Mouse (Mus musculus) layer of hippocampus, adult 6 months (tissue): ENCODE data around the gene Sln. TPM values are rescaled to one million over a fixed set of nuclear protein-coding genes. Genes with fewer than 3 reads are reported as not detected.

ENCODE experiments used
- long read RNA-seq, 2 experiments: library from polyadenylated mRNA; unstranded; transcript quantifications; one replicate each; pipeline ENCODE4 v2.0.0; 2019 to 2020
- polyA plus RNA-seq: library from polyadenylated mRNA; unstranded; fragments of <200 nt; fragmentation: Nextera tagmentation; gene quantifications from 2 replicates; pipeline ENCODE4 v1.2.3, GENCODE M21; 2021

Gene Sln
- 7.0 and 8.2 TPM in 2 replicates for polyA plus RNA-seq
- long read RNA-seq, experiment 1, partial matches to known transcripts = 0 of 4 reads
- long read RNA-seq, experiment 1, other reads (novel, unspliced or antisense) = 0 of 4 reads
- long read RNA-seq, experiment 2, partial matches to known transcripts = 0 of 1 reads
- long read RNA-seq, experiment 2, other reads (novel, unspliced or antisense) = 0 of 1 reads

DNA sequence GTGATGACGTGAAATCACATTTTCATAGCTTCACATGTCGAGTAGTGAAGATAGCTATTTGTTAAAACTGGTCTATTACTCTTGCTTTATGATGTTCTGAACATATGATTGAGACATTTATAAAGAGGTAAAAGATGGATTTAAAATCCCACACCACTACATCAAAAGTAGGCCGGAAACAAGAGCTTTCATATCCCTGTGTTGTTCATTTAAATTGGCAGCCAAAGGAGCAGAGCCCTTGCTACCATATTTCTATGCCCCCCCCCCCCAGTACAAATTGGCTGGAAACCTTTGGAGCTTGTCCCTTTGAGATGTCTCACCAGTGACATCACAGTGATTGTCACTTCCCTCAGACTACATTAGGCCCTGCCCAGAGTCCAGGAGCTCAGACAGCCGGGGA is at the start of gene Sln:
Sln (plus strand) TSS at position 301 of the 400 bp plus-strand sequence.

Other genes starting within 250 kb of the Sln start
- gene Acat1, start 239.8 kb upstream of the Sln start, polyA plus RNA-seq = 58.9 and 61.5 TPM in 2 replicates
- 77.5 and 79.0 TPM in 2 replicates for gene Cul5, start 180.2 kb upstream of the Sln start, polyA plus RNA-seq
- 0.60 and 0.65 TPM in 2 replicates for gene Rab39, start 143.9 kb upstream of the Sln start, polyA plus RNA-seq
- 3.4 and 3.6 TPM in 2 replicates for gene Slc35f2, start 78.6 kb upstream of the Sln start, polyA plus RNA-seq
- 50.4 and 63.4 TPM in 2 replicates for gene Elmod1, start 125.1 kb downstream of the Sln start, polyA plus RNA-seq
- 10.4 and 12.4 TPM in 2 replicates for gene Tnfaip8l3, start 218.2 kb downstream of the Sln start, polyA plus RNA-seq